Mouse (Mus musculus): Measurements from ENCODE around the gene Rbbp8nl. TPM values are rescaled to one million over a fixed set of nuclear protein-coding genes. Genes with fewer than 3 reads are reported as not detected.

Rbbp8nl gene
- polyA plus RNA-seq, 1 experiment from 2014 or later = 2.0 TPM

DNA sequence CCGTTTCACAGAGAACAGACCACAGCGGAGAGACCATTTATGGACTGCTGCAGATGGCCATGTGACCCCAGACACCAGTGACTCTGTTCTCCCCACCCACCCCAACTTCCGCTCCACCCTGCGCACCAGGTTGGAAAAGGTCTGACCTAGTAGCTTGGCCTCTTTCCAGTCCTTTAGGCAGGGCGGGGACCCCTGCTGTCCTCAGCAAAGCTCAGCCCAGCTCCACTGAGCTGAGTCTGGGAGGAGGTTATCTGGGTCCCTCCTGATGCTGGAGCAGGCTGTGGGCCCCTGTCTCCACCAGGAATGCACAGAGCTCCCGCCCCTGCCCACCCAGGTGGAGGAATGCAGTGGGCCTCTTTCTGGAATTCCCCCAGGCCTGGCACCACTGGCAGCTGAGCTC is 54.7 kb downstream of the Rbbp8nl start:
- Histone ChIP-seq H3K36me3 (no peaks in the 10 kb centered on the region), H3K4me2 (no peak overlapping the region), H3K27ac (peak overlapping the region; percentile 77), H3K4me3 (no peak overlapping the region), H3K9ac (no peak overlapping the region), H3K27me3 (no peaks in the 10 kb centered on the region), H3K9me3 (no peaks in the 10 kb centered on the region), H3K4me1 (peaks cover 27% of the 10 kb centered on the region)
- peak; percentile 60; the same call in 1 of the 2 replicates for ATAC-seq (ENCODE audit: insufficient number of reproducible peaks, low FRiP score, low TSS enrichment, low read depth)
- WGBS = 31% methylated on average over 6 of the region's 6 CpGs

DNA sequence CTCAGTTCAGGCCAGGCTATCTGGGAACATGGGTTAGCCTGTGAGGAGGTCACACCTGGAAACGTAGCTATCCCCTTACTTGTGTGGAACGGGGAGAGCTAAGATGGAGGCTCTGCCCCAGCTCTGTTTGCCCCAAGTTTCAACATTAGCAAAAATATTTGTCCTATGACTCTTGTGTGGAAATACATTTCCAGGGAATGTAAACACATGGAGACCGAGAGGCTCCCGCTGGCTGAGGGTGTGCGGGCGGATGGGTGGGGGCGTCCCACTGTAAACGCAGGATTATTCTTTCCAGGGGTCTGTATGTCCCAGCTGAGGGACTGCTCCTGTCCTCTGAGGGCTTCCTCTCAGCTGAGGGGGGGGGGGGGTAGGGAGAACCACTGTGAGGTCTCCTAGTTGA is 55.3 kb downstream of the Rbbp8nl start:
- 82% methylated on average over 8 of the region's 8 CpGs for WGBS
- Histone ChIP-seq H3K4me1 (peaks cover 27% of the 10 kb centered on the region), H3K27ac (peak overlapping the region; percentile 77), H3K9me3 (no peaks in the 10 kb centered on the region), H3K27me3 (no peaks in the 10 kb centered on the region), H3K36me3 (no peaks in the 10 kb centered on the region), H3K4me2 (no peak overlapping the region), H3K9ac (no peak overlapping the region), H3K4me3 (no peak overlapping the region)
- no peak for ATAC-seq (ENCODE audit: insufficient number of reproducible peaks, low FRiP score, low TSS enrichment, low read depth)

DNA sequence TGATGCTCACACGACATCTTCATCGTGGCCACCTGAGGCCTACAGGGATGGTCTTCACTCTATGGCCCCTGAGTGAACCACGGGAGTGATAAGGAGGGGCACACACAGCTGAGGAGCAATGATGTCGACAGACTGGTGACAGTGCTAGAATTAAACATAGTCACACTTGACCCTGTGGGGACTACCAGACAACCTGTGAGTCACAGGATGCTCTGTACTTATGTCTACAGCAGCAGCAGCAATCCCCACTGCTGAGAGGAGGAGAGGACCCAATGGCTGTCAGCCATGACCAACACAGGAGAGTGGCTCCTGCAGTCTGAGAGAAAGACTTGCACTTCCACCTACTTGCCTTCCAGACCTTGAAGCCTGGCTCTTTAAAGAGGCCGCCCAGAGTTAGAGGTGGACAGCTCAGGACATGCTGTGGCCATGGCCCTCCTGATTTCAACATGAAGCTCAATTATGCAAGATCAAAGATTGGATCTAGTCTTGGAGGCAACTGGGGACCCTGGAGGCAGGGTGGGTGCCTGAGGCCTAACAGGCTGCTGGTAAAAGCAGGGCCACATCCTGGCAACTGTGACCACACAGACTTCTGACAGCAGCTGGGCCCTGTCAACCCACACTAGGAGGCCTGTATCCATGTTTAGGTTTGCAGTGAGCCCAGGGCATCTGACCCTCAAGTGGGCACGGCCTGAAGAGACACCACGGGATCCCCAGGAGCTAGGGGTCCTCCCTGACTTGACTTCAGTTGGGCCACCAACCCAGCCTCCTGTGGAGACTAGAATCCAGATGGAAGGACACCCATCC is 56.4 kb downstream of the Rbbp8nl start:
- no peaks in the 10 kb centered on the region for H3K27me3 ChIP-seq
- no peak overlapping the region for H3K27ac ChIP-seq
- peaks cover 35% of the 10 kb centered on the region for H3K4me1 ChIP-seq
- H3K4me3 ChIP-seq = no peak overlapping the region
- H3K9me3 ChIP-seq = no peaks in the 10 kb centered on the region
- H3K9ac ChIP-seq = no peak overlapping the region
- 83% methylated on average over 7 of the region's 7 CpGs for WGBS
- no peak overlapping the region for H3K4me2 ChIP-seq
- no peak for ATAC-seq (ENCODE audit: insufficient number of reproducible peaks, low FRiP score, low TSS enrichment, low read depth)
- H3K36me3 ChIP-seq = no peaks in the 10 kb centered on the region

DNA sequence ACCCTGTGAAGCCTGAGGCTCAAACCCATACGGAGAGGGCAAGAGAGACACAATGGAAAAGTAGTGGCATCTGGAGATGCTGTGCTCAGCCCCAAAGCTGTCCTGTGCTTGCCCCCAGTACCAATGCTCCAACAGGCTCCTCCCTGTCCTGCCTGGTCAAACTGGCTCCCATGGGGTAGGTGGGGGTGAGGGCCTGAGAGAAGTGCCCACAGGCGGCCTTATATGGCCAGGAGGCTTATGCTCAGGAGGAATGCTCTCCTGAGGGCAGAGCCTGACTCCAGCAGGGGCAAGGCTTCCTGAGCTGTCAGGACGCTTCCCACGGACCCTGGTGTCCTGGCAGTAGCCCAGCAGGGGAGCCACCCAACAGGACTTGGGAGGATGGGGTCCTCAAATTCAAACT is 59.2 kb downstream of the Rbbp8nl start:
- Histone ChIP-seq H3K4me2 (no peak overlapping the region), H3K27ac (no peak overlapping the region), H3K27me3 (peaks cover 8% of the 10 kb centered on the region), H3K9me3 (no peaks in the 10 kb centered on the region), H3K36me3 (no peaks in the 10 kb centered on the region), H3K4me1 (peaks cover 51% of the 10 kb centered on the region), H3K4me3 (no peak overlapping the region), H3K9ac (no peak overlapping the region)
- no peak for ATAC-seq (ENCODE audit: insufficient number of reproducible peaks, low FRiP score, low TSS enrichment, low read depth)
- 63% methylated on average over 4 of the region's 4 CpGs for WGBS

DNA sequence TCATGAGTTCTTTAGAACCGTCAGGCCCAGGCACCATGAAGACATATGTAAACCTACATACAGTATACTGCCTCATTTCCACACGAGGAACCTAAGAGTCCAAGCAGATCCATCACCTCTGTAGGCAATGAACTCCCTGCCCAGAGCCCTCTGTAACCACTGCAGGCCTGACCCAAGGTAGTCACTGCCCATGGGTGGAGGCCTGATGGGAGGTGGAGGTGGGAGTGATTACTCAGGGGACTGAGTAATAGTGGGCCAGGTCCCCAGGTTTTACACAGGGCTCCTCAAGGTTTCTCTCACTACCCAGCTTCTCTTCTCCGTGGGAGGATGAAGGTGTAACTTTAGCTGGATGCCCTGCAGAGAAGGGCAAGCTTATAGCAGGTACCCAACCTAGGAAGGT is 60.5 kb downstream of the Rbbp8nl start:
- Histone ChIP-seq H3K4me3 (no peak overlapping the region), H3K9ac (no peak overlapping the region), H3K36me3 (no peaks in the 10 kb centered on the region), H3K4me2 (no peak overlapping the region), H3K27ac (no peak overlapping the region), H3K27me3 (peaks cover 21% of the 10 kb centered on the region), H3K9me3 (no peaks in the 10 kb centered on the region), H3K4me1 (peaks cover 47% of the 10 kb centered on the region)
- 60% methylated on average over 3 of the region's 3 CpGs for whole genome bisulfite sequencing
- no peak for ATAC-seq (ENCODE audit: insufficient number of reproducible peaks, low FRiP score, low TSS enrichment, low read depth)

DNA sequence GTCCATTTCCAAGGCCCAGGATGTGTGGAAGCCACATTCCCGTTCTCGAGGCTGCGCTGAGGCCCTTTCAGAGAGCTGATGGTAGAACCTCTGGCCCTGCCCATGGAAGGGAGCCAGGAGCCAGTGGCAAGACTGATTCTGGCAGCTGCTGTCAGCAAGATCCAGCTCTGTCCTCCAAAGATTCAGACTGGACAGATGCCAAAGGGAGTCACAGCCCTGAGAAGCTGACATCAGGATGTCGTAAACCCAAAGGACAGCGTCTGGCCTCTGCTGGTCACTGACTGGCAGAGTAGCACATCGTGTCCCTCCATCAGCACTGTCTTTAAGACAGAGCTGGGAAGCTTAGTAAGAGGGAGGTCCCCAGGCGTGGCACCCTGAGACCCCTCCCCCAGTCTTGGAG is 61.1 kb downstream of the Rbbp8nl start:
- no peak for ATAC-seq (ENCODE audit: insufficient number of reproducible peaks, low FRiP score, low TSS enrichment, low read depth)
- H3K36me3 ChIP-seq = no peaks in the 10 kb centered on the region
- H3K4me3 ChIP-seq = no peak overlapping the region
- H3K27me3 ChIP-seq = peaks cover 23% of the 10 kb centered on the region
- peak overlapping the region; percentile 59; the same call in 1 of the 2 replicates for H3K27ac ChIP-seq
- H3K4me2 ChIP-seq = 0 out of 2 replicates have a peak overlapping the region, but pooled peaks have one; percentile 17
- H3K9ac ChIP-seq = no peak overlapping the region
- no peaks in the 10 kb centered on the region for H3K9me3 ChIP-seq
- WGBS = 34% methylated on average over 7 of the region's 7 CpGs
- H3K4me1 ChIP-seq = peaks cover 46% of the 10 kb centered on the region

DNA sequence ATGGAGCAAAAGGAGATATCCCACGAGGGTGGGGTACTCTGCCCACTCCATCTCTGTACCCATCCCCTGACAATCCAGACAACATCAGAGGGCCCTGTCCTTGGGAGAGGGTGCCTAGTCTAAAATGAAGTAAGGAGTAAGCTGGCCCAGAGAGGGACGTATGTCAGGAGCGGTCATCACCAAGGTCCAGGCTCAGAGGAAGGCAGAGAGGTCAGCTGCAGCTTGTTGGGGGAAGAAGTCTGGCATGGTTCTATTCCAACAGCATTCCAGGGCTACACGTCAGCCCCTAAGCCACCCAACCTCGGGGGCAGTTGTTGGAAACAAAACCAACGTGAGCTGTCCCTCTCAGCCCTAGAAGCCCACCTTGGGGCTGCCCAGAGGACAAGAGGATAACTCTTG is 61.6 kb downstream of the Rbbp8nl start:
- 0 out of 2 replicates have a peak overlapping the region, but pooled peaks have one; percentile 17 for H3K4me2 ChIP-seq
- H3K9ac ChIP-seq = no peak overlapping the region
- H3K9me3 ChIP-seq = no peaks in the 10 kb centered on the region
- H3K4me1 ChIP-seq = peaks cover 42% of the 10 kb centered on the region
- ATAC-seq (ENCODE audit: insufficient number of reproducible peaks, low FRiP score, low TSS enrichment, low read depth) = no peak
- peaks cover 28% of the 10 kb centered on the region for H3K27me3 ChIP-seq
- H3K27ac ChIP-seq = peak overlapping the region; percentile 59
- H3K4me3 ChIP-seq = no peak overlapping the region
- WGBS = 44% methylated on average over 6 of the region's 6 CpGs
- H3K36me3 ChIP-seq = no peaks in the 10 kb centered on the region

Small RNA genes lying within 50 kb of the gene (microRNA-seq; reads per million reads assigned to microRNA genes)
- not detected for gene Mir3091

Other genes starting within 250 kb of the Rbbp8nl start
- gene Psma7, start 247.4 kb downstream of the Rbbp8nl start, polyA plus RNA-seq (2015; fragmentation: Nextera tagmentation; extraction: Ambion mirVana) = 471 and 519 TPM in 2 replicates
- 4.1 and 4.2 TPM in 2 replicates for gene Ss18l1, start 247.4 kb downstream of the Rbbp8nl start, polyA plus RNA-seq (2015; fragmentation: Nextera tagmentation; extraction: Ambion mirVana)
- gene Mtg2, start 219.3 kb downstream of the Rbbp8nl start, polyA plus RNA-seq (2015; fragmentation: Nextera tagmentation; extraction: Ambion mirVana) = 22.9 and 25.0 TPM in 2 replicates
- gene Hrh3, start 185.4 kb downstream of the Rbbp8nl start, polyA plus RNA-seq (2015; fragmentation: Nextera tagmentation; extraction: Ambion mirVana) = not detected in 2 replicates
- gene Osbpl2, start 170.6 kb downstream of the Rbbp8nl start, polyA plus RNA-seq (2015; fragmentation: Nextera tagmentation; extraction: Ambion mirVana) = 42.5 and 45.2 TPM in 2 replicates
- gene Adrm1, start 118.4 kb downstream of the Rbbp8nl start, polyA plus RNA-seq (2015; fragmentation: Nextera tagmentation; extraction: Ambion mirVana) = 165 and 185 TPM in 2 replicates
- gene Lama5, start 64.0 kb downstream of the Rbbp8nl start, polyA plus RNA-seq (2015; fragmentation: Nextera tagmentation; extraction: Ambion mirVana) = 24.5 and 25.9 TPM in 2 replicates
- gene Rps21, start 32.5 kb downstream of the Rbbp8nl start, polyA plus RNA-seq (2015; fragmentation: Nextera tagmentation; extraction: Ambion mirVana) = 429 and 600 TPM in 2 replicates
- 9.3 and 12.5 TPM in 2 replicates for gene Cables2, start 16.4 kb downstream of the Rbbp8nl start, polyA plus RNA-seq (2015; fragmentation: Nextera tagmentation; extraction: Ambion mirVana)
- not detected in 2 replicates for gene Gata5, start 44.8 kb upstream of the Rbbp8nl start, polyA plus RNA-seq (2015; fragmentation: Nextera tagmentation; extraction: Ambion mirVana)
- gene Slco4a1, start 166.4 kb upstream of the Rbbp8nl start, polyA plus RNA-seq (2015; fragmentation: Nextera tagmentation; extraction: Ambion mirVana) = 0.78 and 0.99 TPM in 2 replicates
- 0.32 and 0.43 TPM in 2 replicates for gene Ntsr1, start 210.1 kb upstream of the Rbbp8nl start, polyA plus RNA-seq (2015; fragmentation: Nextera tagmentation; extraction: Ambion mirVana)

Measured in limb, embryonic 15.5 days (tissue).